Mouse (Mus musculus): ENCODE data around the gene Flt4.

Gene Flt4

DNA sequence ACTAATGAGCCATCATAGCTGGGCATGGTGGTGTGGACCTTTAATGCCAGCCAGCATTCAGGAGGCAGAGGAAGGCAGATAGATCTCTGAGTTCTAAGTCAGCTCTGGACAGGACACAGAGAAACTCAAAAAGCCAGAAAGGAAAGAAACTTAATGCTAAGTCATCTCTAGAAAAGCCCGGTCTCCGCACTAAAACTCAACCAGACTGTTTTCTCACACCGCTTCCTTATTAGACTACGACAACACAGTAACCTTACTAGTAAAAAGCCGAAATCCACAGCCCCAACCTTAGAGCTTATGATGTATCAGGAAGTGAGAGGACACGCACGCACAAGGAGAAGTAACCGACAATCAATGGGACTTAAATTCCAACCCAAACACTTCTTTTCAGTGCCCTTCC lies 93.0 kb downstream of the Flt4 start:
- no peak for DNase-seq
